Mouse (Mus musculus) midbrain, embryonic 12.5 days (tissue): ENCODE measurements around the gene Slco2a1. TPM values are rescaled to one million over a fixed set of nuclear protein-coding genes. Genes with fewer than 3 reads are reported as not detected.
"Not testable (repeated sequence)": the region's sequence is repeated elsewhere in the genome, so short reads cannot be mapped to it uniquely, and the experiment has no call there.

ENCODE experiments used
- ATAC-seq: fragments of 200-750 bp; cut with Nextera tagmentation; 2 replicates; pipeline ENCODE4 v1.8.0; 2017; ENCODE audit warnings: low read depth, moderate TSS enrichment, moderate library complexity; ENCODE audit not compliant: low FRiP score
- H3K27ac ChIP-seq: fragments of 300-500 bp; sonication (generic); replicated peaks from 2 replicates; pipeline ENCODE4 v1.5.1; 2016; ENCODE audit warnings: mild to moderate bottlenecking
- H3K27me3 ChIP-seq: fragments of 300-500 bp; sonication (generic); 2 replicates; pipeline ENCODE4 v1.6.1; 2016; ENCODE audit warnings: mild to moderate bottlenecking
- H3K36me3 ChIP-seq: fragments of 300-500 bp; sonication (generic); 2 replicates; pipeline ENCODE4 v1.6.1; 2016
- H3K4me1 ChIP-seq: fragments of 300-500 bp; sonication (generic); 2 replicates; pipeline ENCODE4 v1.6.1; 2016
- H3K4me2 ChIP-seq: fragments of 300-500 bp; sonication (generic); replicated peaks from 2 replicates; pipeline ENCODE4 v1.6.1; 2016; ENCODE audit warnings: mild to moderate bottlenecking, moderate library complexity
- H3K4me3 ChIP-seq: fragments of 300-500 bp; sonication (generic); 2 replicates; pipeline ENCODE4 v1.5.1; 2016; ENCODE audit warnings: mild to moderate bottlenecking
- H3K9ac ChIP-seq: fragments of 300-500 bp; sonication (generic); replicated peaks from 2 replicates; pipeline ENCODE4 v1.6.1; 2016; ENCODE audit warnings: mild to moderate bottlenecking, moderate library complexity
- H3K9me3 ChIP-seq: fragments of 300-500 bp; sonication (generic); 2 replicates; pipeline ENCODE4 v1.6.1; 2016; ENCODE audit warnings: mild to moderate bottlenecking
- WGBS: fragments of 180-500 bp; shearing (Covaris S2); methylation state at CpG from one replicate; pipeline ENCODE4 v1.1.7; 2016; 5-methylcytosine and 5-hydroxymethylcytosine counted together
- polyA plus RNA-seq: library from polyadenylated mRNA; unstranded; fragments of >200 nt; fragmentation: Nextera tagmentation; extraction: Ambion mirVana; gene quantifications from 2 replicates; pipeline ENCODE4 v1.2.1, GENCODE M21; 2016

The Slco2a1 gene
- polyA plus RNA-seq, 1 experiment from 2014 or later, result 0.79 TPM

DNA sequence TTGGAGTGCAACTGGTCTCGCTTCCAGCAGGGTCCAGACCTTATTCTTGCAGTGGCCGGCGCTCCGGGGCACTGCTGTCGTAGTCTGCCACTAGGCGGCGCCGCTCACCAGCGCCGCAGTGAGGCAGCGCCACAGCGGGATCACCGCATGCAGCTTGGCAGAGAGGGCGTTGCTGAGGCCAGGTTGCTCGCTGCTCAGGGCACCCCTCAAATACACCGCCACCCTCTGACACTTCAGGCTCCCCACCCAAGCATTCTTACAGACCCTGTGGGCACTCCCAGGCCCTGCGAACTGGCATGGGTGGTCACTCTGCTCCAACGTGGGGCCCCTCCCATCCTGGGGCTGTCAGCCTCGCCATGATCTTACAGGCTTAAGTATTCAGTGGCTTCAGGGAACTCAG lies 103.7 kb downstream of the Slco2a1 start:
- WGBS, result under 1% methylated on average over 19 of the region's 19 CpGs
- H3K9ac ChIP-seq, result peak overlapping the region; percentile 55
- no peak overlapping the region for H3K27ac ChIP-seq

GRCm38 (mm10) chr9:103093681-103094080 lies 105.2 kb downstream of the Slco2a1 start:
- WGBS, result 81% methylated on average over 3 of the region's 3 CpGs
- peaks cover 10% of the 10 kb centered on the region for H3K27me3 ChIP-seq
- no peaks in the 10 kb centered on the region for H3K9me3 ChIP-seq
- no peak overlapping the region for H3K27ac ChIP-seq
- H3K4me3 ChIP-seq, result no peak overlapping the region
- peaks cover 5% of the 10 kb centered on the region; the same call in 1 of the 2 replicates for H3K4me1 ChIP-seq
- no peak overlapping the region for H3K4me2 ChIP-seq
- ATAC-seq, result no peak
- H3K36me3 ChIP-seq, result no peaks in the 10 kb centered on the region
- H3K9ac ChIP-seq, result no peak overlapping the region

More for the DNA sequence above, 103.7 kb downstream of the Slco2a1 start:
- peak overlapping the region; percentile 51 for H3K4me3 ChIP-seq
- H3K36me3 ChIP-seq, result no peaks in the 10 kb centered on the region
- H3K4me1 ChIP-seq, result peaks cover 5% of the 10 kb centered on the region; the same call in 1 of the 2 replicates
- peak overlapping the region; percentile 90 for H3K4me2 ChIP-seq
- H3K9me3 ChIP-seq, result no peaks in the 10 kb centered on the region
- ATAC-seq, result peak; percentile 87
- peaks cover 10% of the 10 kb centered on the region for H3K27me3 ChIP-seq

- not testable (repeated sequence) for H3K27ac ChIP-seq, H3K9ac ChIP-seq
- H3K4me2 ChIP-seq, result peak overlapping the region; percentile 47
These were observed 119.9 kb downstream of the Slco2a1 start for GRCm38 (mm10) chr9:103108341-103108798.

GRCm38 (mm10) chr9:103108943-103109670 lies 120.6 kb downstream of the Slco2a1 start:
- H3K36me3 ChIP-seq, result no peaks in the 10 kb centered on the region
- peaks cover 14% of the 10 kb centered on the region for H3K27me3 ChIP-seq
- peak overlapping the region; percentile 44 for H3K4me3 ChIP-seq
- ATAC-seq, result no peak
- peaks cover 33% of the 10 kb centered on the region for H3K4me1 ChIP-seq
- no peaks in the 10 kb centered on the region for H3K9me3 ChIP-seq
- H3K9ac ChIP-seq, result peak overlapping the region; percentile 40
- peak overlapping the region; percentile 57 for H3K4me2 ChIP-seq
- H3K27ac ChIP-seq, result 0 out of 2 replicates have a peak overlapping the region, but pooled peaks have one; percentile 15
- WGBS, result 34% methylated on average over 18 of the region's 18 CpGs

More at GRCm38 (mm10) chr9:103108341-103108798, 119.9 kb downstream of the Slco2a1 start:
- ATAC-seq, result peak; percentile 60; the same call in 1 of the 2 replicates
- not testable (repeated sequence) for H3K9me3 ChIP-seq, H3K36me3 ChIP-seq
- WGBS, result 8% methylated on average over 9 of the region's 14 CpGs
- H3K4me3 ChIP-seq, result peak overlapping the region; percentile 36
- H3K27me3 ChIP-seq, result peaks cover 14% of the 10 kb centered on the region
- peaks cover 25% of the 10 kb centered on the region for H3K4me1 ChIP-seq

- H3K9ac ChIP-seq, result no peak overlapping the region
- H3K27me3 ChIP-seq, result peaks cover 14% of the 10 kb centered on the region
- H3K4me3 ChIP-seq, result no peak overlapping the region
- no peak overlapping the region for H3K27ac ChIP-seq
- no peaks in the 10 kb centered on the region for H3K9me3 ChIP-seq
- H3K4me1 ChIP-seq, result peaks cover 41% of the 10 kb centered on the region
- no peaks in the 10 kb centered on the region for H3K36me3 ChIP-seq
- 0 out of 2 replicates have a peak overlapping the region, but pooled peaks have one; percentile 57 for H3K4me2 ChIP-seq
- no peak for ATAC-seq
- 85% methylated on average over 2 of the region's 2 CpGs for WGBS
These were observed 121.4 kb downstream of the Slco2a1 start for GRCm38 (mm10) chr9:103109911-103110310.

DNA sequence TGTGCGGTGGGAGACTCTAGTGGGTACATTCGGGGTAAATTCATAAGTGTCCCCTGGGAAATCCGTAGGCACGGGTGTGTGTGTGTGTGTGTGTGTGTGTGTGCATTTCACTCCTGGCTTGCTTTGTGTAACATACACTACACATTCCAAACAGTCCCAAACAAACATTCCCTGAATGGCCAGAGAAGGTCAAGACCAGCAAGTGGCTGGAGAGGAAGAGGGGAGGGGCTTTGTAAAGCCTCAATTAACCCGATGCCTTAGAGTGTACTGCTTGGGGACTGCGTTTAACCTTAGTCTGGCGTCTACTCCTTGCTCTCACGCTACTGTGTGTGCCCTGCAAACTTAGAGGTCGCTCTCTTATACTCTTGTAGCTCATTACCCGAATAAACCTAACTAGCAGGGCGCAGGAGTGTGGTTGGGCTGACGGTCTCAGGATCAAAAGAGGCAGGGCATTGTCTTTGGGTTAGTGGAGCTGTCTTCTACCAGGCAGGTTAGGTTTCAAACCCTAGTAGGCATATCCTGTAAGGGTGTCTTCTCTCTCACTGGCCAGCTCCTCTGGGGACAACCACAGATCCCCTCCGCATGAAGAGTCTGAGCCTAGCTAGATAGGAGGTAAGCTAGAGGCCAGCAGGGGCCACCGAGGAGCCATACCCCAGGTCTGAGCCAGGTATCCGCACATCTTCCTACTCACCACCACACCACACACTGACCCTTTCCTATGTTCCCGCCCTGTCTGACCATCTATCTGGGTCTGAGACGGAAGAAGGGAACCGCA lies 122.4 kb downstream of the Slco2a1 start:
- H3K9ac ChIP-seq, result peak overlapping the region; percentile 89
- peak overlapping the region; percentile 86 for H3K4me2 ChIP-seq
- WGBS, result 17% methylated on average over 18 of the region's 18 CpGs
- ATAC-seq, result peak; percentile 16; the same call in 1 of the 2 replicates
- H3K4me1 ChIP-seq, result peaks cover 46% of the 10 kb centered on the region
- H3K27ac ChIP-seq, result peak overlapping the region; percentile 95
- no peaks in the 10 kb centered on the region for H3K36me3 ChIP-seq
- H3K27me3 ChIP-seq, result peaks cover 14% of the 10 kb centered on the region
- peak overlapping the region; percentile 81 for H3K4me3 ChIP-seq
- no peaks in the 10 kb centered on the region for H3K9me3 ChIP-seq

GRCm38 (mm10) chr9:103111621-103112470 lies 123.3 kb downstream of the Slco2a1 start, which contains the start of gene Rab6b:
Gene Rab6b (plus strand): TSS chr9:103111787.
- peak; percentile 79 for ATAC-seq
- Histone ChIP-seq H3K4me1 (peaks cover 48% of the 10 kb centered on the region), H3K36me3 (no peaks in the 10 kb centered on the region), H3K9ac (peak within 1 kb of the TSS; percentile 89), H3K4me2 (peak within 1 kb of the TSS; percentile 86), H3K4me3 (peak within 1 kb of the TSS; percentile 81), H3K27ac (peak within 1 kb of the TSS; percentile 95), H3K9me3 (no peaks in the 10 kb centered on the region), H3K27me3 (peaks cover 14% of the 10 kb centered on the region)
- WGBS, result under 1% methylated on average over 59 of the region's 81 CpGs

GRCm38 (mm10) chr9:103112471-103113271 lies 124.2 kb downstream of the Slco2a1 start:
- Histone ChIP-seq H3K27me3 (peaks cover 14% of the 10 kb centered on the region), H3K36me3 (no peaks in the 10 kb centered on the region), H3K27ac (peak overlapping the region; percentile 95), H3K4me3 (peak overlapping the region; percentile 81), H3K4me1 (peaks cover 56% of the 10 kb centered on the region), H3K4me2 (peak overlapping the region; percentile 86), H3K9me3 (no peaks in the 10 kb centered on the region), H3K9ac (peak overlapping the region; percentile 89)
- ATAC-seq, result peak; percentile 43
- under 1% methylated on average over 35 of the region's 35 CpGs for WGBS

DNA sequence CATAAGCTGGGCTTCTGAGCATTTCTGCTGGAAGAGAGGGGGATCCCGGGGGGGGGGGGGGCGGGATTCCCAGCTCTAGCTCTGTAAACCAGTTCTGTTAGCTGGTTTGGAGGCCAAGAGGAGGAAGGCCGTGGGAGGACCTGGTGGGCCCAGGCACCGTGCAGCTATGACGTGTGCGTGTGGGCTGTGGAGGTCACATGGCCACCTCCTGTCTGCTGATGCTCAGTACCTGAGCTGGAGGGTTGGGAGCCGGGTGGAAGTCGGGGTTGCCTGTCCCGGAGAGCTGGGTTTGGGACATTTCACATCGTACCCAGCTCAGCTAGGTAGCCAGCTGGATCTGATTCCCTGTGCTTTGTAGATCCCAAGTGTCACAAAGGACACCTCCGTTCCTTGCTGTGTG lies 124.8 kb downstream of the Slco2a1 start:
- H3K4me2 ChIP-seq, result peak overlapping the region; percentile 86
- H3K36me3 ChIP-seq, result no peaks in the 10 kb centered on the region
- no peaks in the 10 kb centered on the region for H3K9me3 ChIP-seq
- H3K9ac ChIP-seq, result peak overlapping the region; percentile 89
- H3K27ac ChIP-seq, result peak overlapping the region; percentile 95; the same call in 1 of the 2 replicates
- peak overlapping the region; percentile 81 for H3K4me3 ChIP-seq
- 30% methylated on average over 11 of the region's 11 CpGs for WGBS
- ATAC-seq, result no peak
- peaks cover 14% of the 10 kb centered on the region for H3K27me3 ChIP-seq
- H3K4me1 ChIP-seq, result peaks cover 62% of the 10 kb centered on the region

DNA sequence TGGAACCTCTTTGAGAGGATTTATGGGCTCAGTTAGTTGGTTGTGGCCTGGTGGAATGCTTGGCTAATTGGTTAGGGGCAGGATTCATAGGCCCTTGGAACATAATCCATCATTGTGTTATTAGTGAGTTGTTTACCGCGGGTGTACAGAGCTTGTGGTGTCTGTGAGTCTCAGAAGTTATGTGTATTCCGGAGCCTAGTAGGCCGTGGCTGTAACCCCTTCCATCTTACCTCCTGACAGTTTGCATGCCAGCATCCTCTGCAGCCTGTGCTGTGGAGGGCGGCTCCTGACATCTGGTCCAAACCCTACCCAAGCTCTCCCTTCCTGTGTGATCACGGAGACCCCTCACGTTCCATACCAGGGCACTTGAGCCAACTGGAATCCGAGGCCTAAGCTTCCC lies 125.8 kb downstream of the Slco2a1 start:
- Histone ChIP-seq H3K36me3 (no peaks in the 10 kb centered on the region), H3K4me2 (peak overlapping the region; percentile 86; the same call in 1 of the 2 replicates), H3K9me3 (no peaks in the 10 kb centered on the region), H3K4me1 (peaks cover 67% of the 10 kb centered on the region), H3K27me3 (peaks cover 14% of the 10 kb centered on the region), H3K27ac (no peak overlapping the region), H3K4me3 (no peak overlapping the region), H3K9ac (no peak overlapping the region)
- WGBS, result 82% methylated on average over 8 of the region's 8 CpGs
- ATAC-seq, result no peak
